Mouse (Mus musculus): ENCODE data around the gene Adam11. TPM values are rescaled to one million over a fixed set of nuclear protein-coding genes. Genes with fewer than 3 reads are reported as not detected.
A peak's percentile ranks its signal among the peaks of the same experiment; 100 is the strongest.

Gene Adam11
- polyA plus RNA-seq, 1 experiment from 2014 or later: 14.0 TPM

DNA sequence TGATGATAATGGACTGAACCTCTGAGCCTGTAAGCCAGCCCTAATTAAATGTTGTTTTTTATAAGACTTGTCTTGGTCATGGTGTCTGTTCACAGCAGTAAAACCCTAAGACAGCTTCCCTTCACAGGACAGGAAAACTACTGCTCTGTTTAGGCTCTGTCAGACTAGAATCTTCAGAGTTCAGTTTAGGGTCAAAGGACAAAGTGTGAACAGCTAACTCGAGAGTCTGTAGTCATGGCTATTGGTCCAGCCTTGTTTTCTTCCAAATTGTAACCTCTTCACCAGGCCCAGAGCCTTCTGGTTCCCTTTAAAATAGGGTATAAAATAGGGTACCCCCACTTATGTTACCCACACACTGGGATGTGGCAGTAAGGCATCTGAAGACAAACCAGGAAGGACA is 13.4 kb upstream of the Adam11 start:
- Histone ChIP-seq H3K36me3 (ENCODE audit: control insufficient read depth, insufficient read depth, low read length) (no peaks in the 10 kb centered on the region), H3K27me3 (ENCODE audit: control insufficient read depth, insufficient read depth, low read length) (no peaks in the 10 kb centered on the region), H3K9me3 (ENCODE audit: control insufficient read depth, low read length) (no peaks in the 10 kb centered on the region), H3K4me3 (ENCODE audit: low read depth, low read length) (no peak overlapping the region), H3K4me2 (ENCODE audit: low read depth, low read length, severe bottlenecking) (no peak overlapping the region), H3K9ac (ENCODE audit: low read length) (no peak overlapping the region), H3K27ac (ENCODE audit: low read depth, low read length) (no peak overlapping the region), H3K4me1 (replicated peaks; ENCODE audit: control insufficient read depth, insufficient read depth, low read length) (no peaks in the 10 kb centered on the region)
- 61% methylated on average over 1 of the region's 1 CpGs for WGBS
- ATAC-seq (replicated peaks; ENCODE audit: low FRiP score): no peak
- no peak for DNase-seq (ENCODE audit: low spot score)

DNA sequence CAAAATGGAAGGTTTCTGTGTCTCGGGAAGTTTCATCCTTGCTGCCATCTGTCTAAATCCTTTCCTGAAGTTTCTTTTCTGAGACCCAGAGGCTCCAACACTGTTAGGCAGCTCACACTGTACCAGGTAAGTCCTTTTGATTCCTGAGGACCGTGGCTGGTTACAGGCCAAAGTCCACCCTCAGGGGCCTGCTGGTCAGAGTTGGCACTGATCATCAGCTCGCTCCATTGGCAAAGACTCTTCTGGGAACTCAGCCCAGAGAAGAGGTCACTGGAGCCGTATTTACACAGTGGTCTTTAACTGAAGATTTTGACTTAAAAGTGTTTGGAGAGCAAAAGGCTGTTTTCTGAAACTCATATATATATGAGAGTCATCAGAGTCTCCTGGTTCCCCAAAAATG is 12.9 kb upstream of the Adam11 start:
- Histone ChIP-seq H3K9ac (ENCODE audit: low read length) (no peak overlapping the region), H3K4me1 (replicated peaks; ENCODE audit: control insufficient read depth, insufficient read depth, low read length) (peaks cover 3% of the 10 kb centered on the region; the same call in 1 of the 2 replicates), H3K27me3 (ENCODE audit: control insufficient read depth, insufficient read depth, low read length) (no peaks in the 10 kb centered on the region), H3K4me2 (ENCODE audit: low read depth, low read length, severe bottlenecking) (no peak overlapping the region), H3K9me3 (ENCODE audit: control insufficient read depth, low read length) (no peaks in the 10 kb centered on the region), H3K27ac (ENCODE audit: low read depth, low read length) (no peak overlapping the region), H3K4me3 (ENCODE audit: low read depth, low read length) (no peak overlapping the region), H3K36me3 (ENCODE audit: control insufficient read depth, insufficient read depth, low read length) (no peaks in the 10 kb centered on the region)
- no peak for ATAC-seq (replicated peaks; ENCODE audit: low FRiP score)
- WGBS: 88% methylated on average over 4 of the region's 4 CpGs
- no peak for DNase-seq (ENCODE audit: low spot score)

DNA sequence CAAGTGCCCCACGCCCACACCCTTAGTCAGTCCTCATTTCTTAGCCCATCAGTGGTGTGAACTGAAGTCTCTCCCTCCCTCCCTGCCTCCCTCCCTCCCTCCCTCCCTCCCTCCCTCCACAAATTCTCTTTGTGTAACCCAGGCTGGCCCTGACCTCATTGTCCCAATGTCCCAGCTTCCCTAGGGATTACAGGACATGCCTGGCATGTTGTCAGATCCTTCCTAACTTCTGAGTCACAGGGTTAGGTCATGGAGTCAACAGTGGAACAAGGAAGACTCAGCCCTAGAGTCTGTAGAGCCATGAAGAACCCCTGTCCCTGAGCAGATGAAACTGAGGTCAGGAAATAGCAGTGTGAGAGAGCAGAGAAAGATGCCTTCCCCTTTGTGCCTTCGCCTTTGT is 11.5 kb upstream of the Adam11 start:
- ATAC-seq (replicated peaks; ENCODE audit: low FRiP score): no peak
- no peak for DNase-seq (ENCODE audit: low spot score)
- no peak overlapping the region for H3K9ac ChIP-seq (ENCODE audit: low read length)
- H3K27ac ChIP-seq (ENCODE audit: low read depth, low read length): no peak overlapping the region
- no peaks in the 10 kb centered on the region for H3K27me3 ChIP-seq (ENCODE audit: control insufficient read depth, insufficient read depth, low read length)
- H3K4me2 ChIP-seq (ENCODE audit: low read depth, low read length, severe bottlenecking): no peak overlapping the region
- no peaks in the 10 kb centered on the region for H3K9me3 ChIP-seq (ENCODE audit: control insufficient read depth, low read length)
- WGBS: 76% methylated on average over 2 of the region's 2 CpGs
- no peak overlapping the region for H3K4me3 ChIP-seq (ENCODE audit: low read depth, low read length)
- H3K36me3 ChIP-seq (ENCODE audit: control insufficient read depth, insufficient read depth, low read length): no peaks in the 10 kb centered on the region
- H3K4me1 ChIP-seq (replicated peaks; ENCODE audit: control insufficient read depth, insufficient read depth, low read length): peaks cover 14% of the 10 kb centered on the region

DNA sequence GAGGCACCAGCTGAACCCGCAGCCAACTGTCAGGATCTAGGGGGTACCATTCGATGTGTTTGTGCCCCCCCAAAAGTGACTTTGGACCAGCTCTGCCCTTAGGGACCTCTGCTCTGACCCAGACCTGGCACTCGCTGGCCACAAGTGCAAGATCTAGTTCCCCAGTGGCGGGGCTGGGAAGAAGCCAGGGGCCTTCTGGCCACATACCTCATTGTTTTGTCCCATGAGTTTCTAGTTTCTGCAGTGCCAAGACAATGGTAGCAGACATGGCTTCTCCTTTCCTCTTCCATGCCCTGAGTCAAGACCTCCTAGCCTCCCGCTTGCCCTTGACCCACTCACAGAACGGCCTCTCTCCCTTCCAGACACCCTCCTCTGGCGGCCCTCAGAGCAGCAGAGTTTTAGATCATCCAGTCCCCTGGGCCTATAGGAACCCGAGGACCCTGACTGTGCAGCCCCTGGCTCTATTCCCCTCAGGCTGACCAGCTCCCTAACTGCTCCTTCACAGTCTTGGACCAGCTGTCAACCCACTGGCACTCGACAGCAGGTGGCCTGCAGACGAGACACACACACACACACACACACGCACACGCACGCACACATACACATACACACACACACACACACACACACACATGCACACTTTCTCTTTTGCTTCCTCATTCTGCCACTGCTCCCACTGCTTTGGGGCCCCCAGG is 8.2 kb upstream of the Adam11 start:
- H3K4me1 ChIP-seq (replicated peaks; ENCODE audit: control insufficient read depth, insufficient read depth, low read length): peaks cover 14% of the 10 kb centered on the region
- no peaks in the 10 kb centered on the region for H3K27me3 ChIP-seq (ENCODE audit: control insufficient read depth, insufficient read depth, low read length)
- H3K27ac ChIP-seq (ENCODE audit: low read depth, low read length): no peak overlapping the region
- no peaks in the 10 kb centered on the region for H3K9me3 ChIP-seq (ENCODE audit: control insufficient read depth, low read length)
- WGBS: 66% methylated on average over 13 of the region's 13 CpGs
- ATAC-seq (replicated peaks; ENCODE audit: low FRiP score) (peak; percentile 44; the same call in 1 of the 2 replicates), DNase-seq (ENCODE audit: low spot score) (no peak)
- no peaks in the 10 kb centered on the region for H3K36me3 ChIP-seq (ENCODE audit: control insufficient read depth, insufficient read depth, low read length)
- no peak overlapping the region for H3K4me2 ChIP-seq (ENCODE audit: low read depth, low read length, severe bottlenecking)
- no peak overlapping the region for H3K4me3 ChIP-seq (ENCODE audit: low read depth, low read length)
- H3K9ac ChIP-seq (ENCODE audit: low read length): peak overlapping the region; percentile 12; the same call in 1 of the 2 replicates

GRCm38 (mm10) chr11:102753591-102754324 is 7.5 kb upstream of the Adam11 start:
- no peaks in the 10 kb centered on the region for H3K9me3 ChIP-seq (ENCODE audit: control insufficient read depth, low read length)
- H3K9ac ChIP-seq (ENCODE audit: low read length): peak overlapping the region; percentile 23
- ATAC-seq (replicated peaks; ENCODE audit: low FRiP score): peak; percentile 44
- H3K27me3 ChIP-seq (ENCODE audit: control insufficient read depth, insufficient read depth, low read length): no peaks in the 10 kb centered on the region
- 53% methylated on average over 18 of the region's 18 CpGs for WGBS
- DNase-seq (ENCODE audit: low spot score): peak; percentile 67
- H3K4me2 ChIP-seq (ENCODE audit: low read depth, low read length, severe bottlenecking): peak overlapping the region; percentile 34; the same call in 1 of the 2 replicates
- H3K4me1 ChIP-seq (replicated peaks; ENCODE audit: control insufficient read depth, insufficient read depth, low read length): peaks cover 14% of the 10 kb centered on the region
- no peak overlapping the region for H3K4me3 ChIP-seq (ENCODE audit: low read depth, low read length)
- no peak overlapping the region for H3K27ac ChIP-seq (ENCODE audit: low read depth, low read length)
- no peaks in the 10 kb centered on the region for H3K36me3 ChIP-seq (ENCODE audit: control insufficient read depth, insufficient read depth, low read length)

- Histone ChIP-seq H3K4me2 (ENCODE audit: low read depth, low read length, severe bottlenecking) (peak overlapping the region; percentile 34; the same call in 1 of the 2 replicates), H3K9ac (ENCODE audit: low read length) (peak overlapping the region; percentile 23; the same call in 1 of the 2 replicates), H3K4me3 (ENCODE audit: low read depth, low read length) (no peak overlapping the region), H3K27ac (ENCODE audit: low read depth, low read length) (no peak overlapping the region), H3K36me3 (ENCODE audit: control insufficient read depth, insufficient read depth, low read length) (no peaks in the 10 kb centered on the region), H3K9me3 (ENCODE audit: control insufficient read depth, low read length) (no peaks in the 10 kb centered on the region), H3K27me3 (ENCODE audit: control insufficient read depth, insufficient read depth, low read length) (no peaks in the 10 kb centered on the region), H3K4me1 (replicated peaks; ENCODE audit: control insufficient read depth, insufficient read depth, low read length) (peaks cover 14% of the 10 kb centered on the region)
- DNase-seq (ENCODE audit: low spot score): no peak
- no peak for ATAC-seq (replicated peaks; ENCODE audit: low FRiP score)
- WGBS: 45% methylated on average over 4 of the region's 4 CpGs
Measured at GRCm38 (mm10) chr11:102754416-102754815, 6.8 kb upstream of the Adam11 start.

DNA sequence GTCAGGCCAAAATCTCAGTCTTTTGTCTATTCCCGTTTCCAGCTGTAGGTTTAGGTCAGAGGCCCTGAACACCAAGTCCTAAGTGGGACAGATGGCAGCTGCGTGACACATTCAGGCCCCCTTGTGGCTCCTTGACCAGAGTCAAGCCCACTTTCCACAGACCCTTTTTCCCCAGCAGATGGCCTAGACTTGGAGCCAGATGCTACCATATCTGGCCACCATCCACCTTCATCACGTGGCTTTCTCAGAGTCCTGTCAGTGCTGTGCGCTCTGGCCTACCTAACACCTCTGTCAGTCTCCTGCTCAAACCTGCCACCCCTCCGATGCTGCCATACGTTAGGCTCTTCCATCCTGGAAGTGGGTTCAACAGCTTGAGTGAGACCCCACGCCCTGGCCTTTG is 5.8 kb upstream of the Adam11 start:
- Histone ChIP-seq H3K4me2 (ENCODE audit: low read depth, low read length, severe bottlenecking) (no peak overlapping the region), H3K36me3 (ENCODE audit: control insufficient read depth, insufficient read depth, low read length) (no peaks in the 10 kb centered on the region), H3K9me3 (ENCODE audit: control insufficient read depth, low read length) (no peaks in the 10 kb centered on the region), H3K9ac (ENCODE audit: low read length) (no peak overlapping the region), H3K4me3 (ENCODE audit: low read depth, low read length) (no peak overlapping the region), H3K27me3 (ENCODE audit: control insufficient read depth, insufficient read depth, low read length) (0 out of 2 replicates have a peak, but pooled peaks cover 2% of the 10 kb centered on the region), H3K4me1 (replicated peaks; ENCODE audit: control insufficient read depth, insufficient read depth, low read length) (peaks cover 14% of the 10 kb centered on the region), H3K27ac (ENCODE audit: low read depth, low read length) (no peak overlapping the region)
- WGBS: 81% methylated on average over 7 of the region's 7 CpGs
- DNase-seq (ENCODE audit: low spot score) (no peak), ATAC-seq (replicated peaks; ENCODE audit: low FRiP score) (0 out of 2 replicates have a peak, but pooled peaks have one; percentile 4)

- no peaks in the 10 kb centered on the region for H3K9me3 ChIP-seq (ENCODE audit: control insufficient read depth, low read length)
- no peaks in the 10 kb centered on the region for H3K36me3 ChIP-seq (ENCODE audit: control insufficient read depth, insufficient read depth, low read length)
- H3K4me2 ChIP-seq (ENCODE audit: low read depth, low read length, severe bottlenecking): no peak overlapping the region
- no peak overlapping the region for H3K4me3 ChIP-seq (ENCODE audit: low read depth, low read length)
- H3K9ac ChIP-seq (ENCODE audit: low read length): no peak overlapping the region
- peaks cover 14% of the 10 kb centered on the region for H3K4me1 ChIP-seq (replicated peaks; ENCODE audit: control insufficient read depth, insufficient read depth, low read length)
- WGBS: 76% methylated on average over 2 of the region's 2 CpGs
- ATAC-seq (replicated peaks; ENCODE audit: low FRiP score): no peak
- H3K27ac ChIP-seq (ENCODE audit: low read depth, low read length): no peak overlapping the region
- DNase-seq (ENCODE audit: low spot score): no peak
- peaks cover 13% of the 10 kb centered on the region for H3K27me3 ChIP-seq (ENCODE audit: control insufficient read depth, insufficient read depth, low read length)
Measured at GRCm38 (mm10) chr11:102758977-102759376, 2.3 kb upstream of the Adam11 start.

Measured in forebrain, embryonic 11.5 days (tissue).